ENCODE assay signal across 14 mouse cellular contexts in genomic region chr7:28973025-28973424, GRCm38 (mm10). TPM values are rescaled to one million over a fixed set of nuclear protein-coding genes. Genes with fewer than 3 reads are reported as not detected.
A peak's percentile ranks its signal among the peaks of the same experiment; 100 is the strongest.
DNase-seq lines count a peak whose midpoint lies in the region; ATAC-seq and TF ChIP-seq lines count a peak whose summit lies in the region.
"Had no signal": no experiment of that assay in that cellular context is flagged by ENCODE, and none has a peak within 500 bp of the region (broad histone marks: within the 10 kb centered on the region; RNA-seq: fewer than 3 reads in every experiment).

No protein-coding gene starts in this region.

- peak; percentile 32 for ATAC-seq in inflammation-experienced regulatory T-cells, adult 6 months
- ATAC-seq: activated CD4-positive, CD25-positive, alpha-beta regulatory T cell, adult 4 months; forebrain, embryonic 16.5 days; intestine, embryonic 16.5 days had no signal

- TF ChIP-seq CTCF in layer of hippocampus, adult 2 months (conservative IDR thresholded peaks at IDR 0.05), result peak; percentile 56
- peak; percentile 46 for TF ChIP-seq CTCF in ES-Bruce4 (IDR thresholded peaks at IDR 0.05; ENCODE audit: low read depth, low read length)

- no peak overlapping the region for H3K9ac ChIP-seq in ES-Bruce4 (ENCODE audit: low read depth, poor library complexity, severe bottlenecking)
- H3K9ac ChIP-seq: liver, embryonic 13.5 days; neural tube, embryonic 15.5 days had no signal

- H3K9me3 ChIP-seq in ES-Bruce4 (replicated peaks; ENCODE audit: control insufficient read depth, insufficient read depth, low read length, poor library complexity, severe bottlenecking), result no peaks in the 10 kb centered on the region
- H3K9me3 ChIP-seq: heart, embryonic 10.5 days; liver, embryonic 13.5 days; neural tube, embryonic 15.5 days had no signal

- H3K4me3 ChIP-seq in layer of hippocampus, adult 2 months, result no peak overlapping the region
- no peak overlapping the region for H3K4me3 ChIP-seq in ES-Bruce4 (ENCODE audit: low read depth, low read length)
- H3K4me3 ChIP-seq: heart, embryonic 10.5 days; liver, embryonic 13.5 days; neural tube, embryonic 15.5 days had no signal

- peak; percentile 30 for DNase-seq in embryo, embryonic 10 days (ENCODE audit: low spot score)
- DNase-seq in embryo, embryonic 10.5 days (ENCODE audit: low spot score), result no peak
- DNase-seq in layer of hippocampus, adult 2 months (ENCODE audit: low spot score in 2 of 2), result no peak
- no peak for DNase-seq in layer of hippocampus, adult 18-20 months (ENCODE audit: low spot score in 2 of 2)
- no peak for DNase-seq in right cerebral cortex, postnatal 36 days (ENCODE audit: low spot score in 2 of 2)
- no peak for DNase-seq in gastrocnemius, adult 18-20 months (ENCODE audit: low spot score)

- no peak for TF ChIP-seq EP300 in ES-Bruce4 (IDR thresholded peaks at IDR 0.05; ENCODE audit: insufficient read depth, low read depth, low read length)

- peaks cover 25% of the 10 kb centered on the region for H3K4me1 ChIP-seq in ES-Bruce4 (ENCODE audit: control insufficient read depth, insufficient read depth, low read length)
- H3K4me1 ChIP-seq: neural tube, embryonic 15.5 days had no signal

- TF ChIP-seq POLR2A in ES-Bruce4 (IDR thresholded peaks at IDR 0.05; ENCODE audit: insufficient read depth, low read length), result no peak

- no peaks in the 10 kb centered on the region for H3K27me3 ChIP-seq in ES-Bruce4 (ENCODE audit: control insufficient read depth, insufficient read depth, low read length, poor library complexity, severe bottlenecking)
- H3K27me3 ChIP-seq: liver, embryonic 13.5 days; neural tube, embryonic 15.5 days had no signal

- no peak overlapping the region for H3K27ac ChIP-seq in layer of hippocampus, adult 2 months
- no peak overlapping the region for H3K27ac ChIP-seq in ES-Bruce4 (ENCODE audit: insufficient read depth, low read length)
- H3K27ac ChIP-seq: heart, embryonic 10.5 days; liver, embryonic 13.5 days; neural tube, embryonic 15.5 days had no signal

- H3K36me3 ChIP-seq in ES-Bruce4 (ENCODE audit: control insufficient read depth, insufficient read depth, low read length, poor library complexity, severe bottlenecking), result peaks cover 33% of the 10 kb centered on the region

RNA-seq across cellular contexts. Expression of gene Eif3k, which starts 8.6 kb away (rescaled TPM):
- total RNA-seq in layer of hippocampus, adult 2 months (2021), result 100 to 1,000 TPM; 198 to 202 TPM
- 100 to 1,000 TPM; 201 to 212 TPM for total RNA-seq in layer of hippocampus, adult 18-20 months (2021)
- 409 and 413 TPM in 2 replicates for polyA plus RNA-seq in ES-Bruce4 (2011; ENCODE audit: insufficient read depth, insufficient read length, low read depth, missing spikeins)
- 100 to 1,000 TPM; 441 to 670 (median 588) TPM for polyA plus RNA-seq in inflammation-experienced regulatory T-cells, adult 6 months (2017; shearing (Covaris generic))
- 100 to 1,000 TPM; 128 TPM for total RNA-seq in gastrocnemius, adult 18-20 months (2021)

RNA-seq across cellular contexts. Expression of gene Map4k1, which starts 8.8 kb away (rescaled TPM):
- 1 to 10 TPM in 1 of 2 experiments, under 1 TPM in 1; 0.90 to 1.8 TPM for total RNA-seq in layer of hippocampus, adult 2 months (2021)
- 1 to 10 TPM in 1 of 2 experiments, under 1 TPM in 1; 0.99 to 1.3 TPM for total RNA-seq in layer of hippocampus, adult 18-20 months (2021)
- 33.2 and 36.3 TPM in 2 replicates for polyA plus RNA-seq in ES-Bruce4 (2011; ENCODE audit: insufficient read depth, insufficient read length, low read depth, missing spikeins)
- polyA plus RNA-seq in inflammation-experienced regulatory T-cells, adult 6 months (2017; shearing (Covaris generic)), result 100 to 1,000 TPM in 2 of 3 experiments, 10 to 100 TPM in 1; 98.7 to 130 (median 111) TPM
- under 1 TPM; 0.24 to 0.59 TPM for total RNA-seq in gastrocnemius, adult 18-20 months (2021)

RNA-seq across cellular contexts. Expression of gene Actn4, which starts 10.9 kb away (rescaled TPM):
- total RNA-seq in layer of hippocampus, adult 2 months (2021), result 100 to 1,000 TPM; 131 to 134 TPM
- 100 to 1,000 TPM; 127 to 136 TPM for total RNA-seq in layer of hippocampus, adult 18-20 months (2021)
- 318 and 324 TPM in 2 replicates for polyA plus RNA-seq in ES-Bruce4 (2011; ENCODE audit: insufficient read depth, insufficient read length, low read depth, missing spikeins)
- polyA plus RNA-seq in inflammation-experienced regulatory T-cells, adult 6 months (2017; shearing (Covaris generic)), result 100 to 1,000 TPM in 1 of 3 experiments, 10 to 100 TPM in 2; 74.2 to 145 (median 93.4) TPM
- 10 to 100 TPM; 29.6 to 46.1 TPM for total RNA-seq in gastrocnemius, adult 18-20 months (2021)
